Mouse (Mus musculus) liver, embryonic 14.5 days (tissue): ENCODE results near the gene Glt1d1. TPM values are rescaled to one million over a fixed set of nuclear protein-coding genes. Genes with fewer than 3 reads are reported as not detected.
A peak's percentile ranks its signal among the peaks of the same experiment; 100 is the strongest.

Experiments
- ATAC-seq: fragments of 200-750 bp; cut with Nextera tagmentation; 2 replicates; pipeline ENCODE4 v1.8.0; 2017; ENCODE audit warnings: moderate number of reproducible peaks, mild to moderate bottlenecking, moderate library complexity; ENCODE audit not compliant: insufficient read depth
- DNase-seq, 3 experiments: peaks; one replicate each; pipeline ENCODE4 v3.0.0-alpha.2; 2012 to 2013; ENCODE audit warnings: low read depth in 3 of 3, low spot score in 3 of 3
- H3K27ac ChIP-seq: fragments of 300-500 bp; sonication (generic); 2 replicates; pipeline ENCODE4 v1.5.1; 2014; ENCODE audit warnings: moderate library complexity, mild to moderate bottlenecking, control low read depth, inconsistent platforms
- H3K27me3 ChIP-seq: fragments of 300-500 bp; sonication (generic); 2 replicates; pipeline ENCODE4 v1.6.1; 2014; ENCODE audit warnings: mild to moderate bottlenecking, low read length, moderate library complexity; ENCODE audit not compliant: control insufficient read depth, insufficient read depth
- H3K36me3 ChIP-seq: fragments of 300-500 bp; sonication (generic); replicated peaks from 2 replicates; pipeline ENCODE4 v1.6.1; 2014; ENCODE audit warnings: low read depth; ENCODE audit not compliant: control insufficient read depth, insufficient read depth
- H3K4me1 ChIP-seq, 2 experiments: fragments of 200-500 bp in 1 of 2; fragments of 300-500 bp in 1 of 2; sonication (generic) in 1 of 2; replicated peaks; 2 replicates each; pipeline ENCODE4 v1.6.1; 2012 to 2014; ENCODE audit warnings: antibody characterized with exemption in 1 of 2, inconsistent platforms in 1 of 2, low read length in 1 of 2; ENCODE audit not compliant: control insufficient read depth in 2 of 2, insufficient read depth in 2 of 2
- H3K4me2 ChIP-seq: fragments of 300-500 bp; sonication (generic); 2 replicates; pipeline ENCODE4 v1.6.1; 2014; ENCODE audit warnings: low read depth, mild to moderate bottlenecking, control low read depth, moderate library complexity
- H3K4me3 ChIP-seq, 2 experiments: fragments of 200-500 bp in 1 of 2; fragments of 300-500 bp in 1 of 2; sonication (generic) in 1 of 2; 2 replicates each; pipeline ENCODE4 v1.5.1; 2012 to 2014; ENCODE audit warnings: low read depth in 2 of 2, low read length in 2 of 2, mild to moderate bottlenecking in 2 of 2, control low read depth in 1 of 2, inconsistent platforms in 1 of 2, moderate library complexity in 1 of 2; ENCODE audit not compliant: insufficient read depth in 1 of 2
- H3K9ac ChIP-seq: fragments of 300-500 bp; sonication (generic); replicated peaks from 2 replicates; pipeline ENCODE4 v1.6.1; 2014; ENCODE audit warnings: mild to moderate bottlenecking, control low read depth, moderate library complexity
- H3K9me3 ChIP-seq: fragments of 300-500 bp; sonication (generic); 2 replicates; pipeline ENCODE4 v1.6.1; 2016; ENCODE audit warnings: low read length, mixed read lengths; ENCODE audit not compliant: control insufficient read depth
- CTCF ChIP-seq: IDR thresholded peaks from 2 replicates; pipeline ENCODE4 v1.5.1; 2016; ENCODE audit warnings: antibody characterized with exemption, low read depth, control low read depth
- EP300 ChIP-seq: IDR thresholded peaks from 2 replicates; pipeline ENCODE4 v1.6.1; 2016; ENCODE audit warnings: antibody characterized with exemption, low read depth
- WGBS: fragments of 180-500 bp; shearing (Covaris S2); extraction: QIAGEN DNeasy Blood & Tissue Kit; methylation state at CpG from one replicate; pipeline ENCODE4 v1.1.7; 2014; ENCODE audit not compliant: insufficient replicate concordance; 5-methylcytosine and 5-hydroxymethylcytosine counted together
- polyA plus RNA-seq, 2 experiments: library from polyadenylated mRNA; depleted of rRNA in 1 of 2; stranded (reverse) in 1 of 2; unstranded in 1 of 2; fragments of >200 nt; fragmentation: Nextera tagmentation in 1 of 2; extraction: Ambion mirVana in 1 of 2; gene quantifications; 2 replicates each; pipeline versions ENCODE4 v1.2.1 to v1.2.3; 2012 to 2014

Gene Glt1d1
- polyA plus RNA-seq, 2 experiments = 0.13 TPM; not detected in 1

DNA sequence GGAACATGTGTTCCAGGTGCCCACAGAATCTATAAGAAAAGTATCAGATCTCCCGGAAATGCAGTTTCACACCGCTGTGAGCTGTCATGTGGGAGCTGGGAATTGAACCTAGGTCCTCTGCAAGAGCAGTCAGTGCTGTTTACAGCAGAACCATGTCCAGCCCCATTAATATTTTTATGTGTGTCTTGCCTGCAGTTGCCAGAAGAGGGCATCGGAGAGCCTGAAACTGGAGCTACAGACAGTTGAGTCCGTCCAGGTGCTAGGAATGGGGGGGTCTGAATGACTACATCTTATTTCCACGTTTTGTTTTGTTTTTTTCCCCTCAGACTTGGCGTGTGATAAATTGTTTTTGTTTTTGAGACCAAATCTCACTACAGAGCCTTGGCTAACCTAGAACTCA, 16.0 kb downstream of the Glt1d1 start:
- Histone ChIP-seq H3K27me3 (no peaks in the 10 kb centered on the region), H3K4me2 (no peak overlapping the region), H3K9me3 (no peaks in the 10 kb centered on the region; the same call in 1 of the 2 replicates), H3K4me1 (no peaks in the 10 kb centered on the region), H3K36me3 (no peaks in the 10 kb centered on the region), H3K9ac (no peak overlapping the region), H3K4me3 (no peak overlapping the region), H3K27ac (no peak overlapping the region)
- 51% methylated on average over 6 of the region's 6 CpGs for WGBS
- TF ChIP-seq CTCF = peak; percentile 31; the same call in 1 of the 2 replicates
- TF ChIP-seq EP300 = no peak
- no peak for ATAC-seq
- DNase-seq = no peak

GRCm38 (mm10) chr5:127649077-127649476, 17.0 kb downstream of the Glt1d1 start:
- no peak for DNase-seq

GRCm38 (mm10) chr5:127658257-127658656, 26.2 kb downstream of the Glt1d1 start:
- ATAC-seq = no peak
- Histone ChIP-seq H3K4me2 (no peak overlapping the region), H3K4me3 (no peak overlapping the region), H3K27ac (no peak overlapping the region), H3K9ac (no peak overlapping the region), H3K9me3 (no peaks in the 10 kb centered on the region; the same call in 1 of the 2 replicates), H3K36me3 (no peaks in the 10 kb centered on the region), H3K4me1 (no peaks in the 10 kb centered on the region), H3K27me3 (no peaks in the 10 kb centered on the region)
- no peak for DNase-seq
- WGBS = 44% methylated on average over 2 of the region's 2 CpGs
- TF ChIP-seq CTCF (peak; percentile 21; the same call in 1 of the 2 replicates), EP300 (no peak)

More at GRCm38 (mm10) chr5:127649077-127649476, 17.0 kb downstream of the Glt1d1 start:
- Histone ChIP-seq H3K9me3 (no peaks in the 10 kb centered on the region; the same call in 1 of the 2 replicates), H3K9ac (no peak overlapping the region), H3K27ac (no peak overlapping the region), H3K4me1 (no peaks in the 10 kb centered on the region), H3K4me2 (no peak overlapping the region), H3K4me3 (no peak overlapping the region), H3K27me3 (no peaks in the 10 kb centered on the region), H3K36me3 (no peaks in the 10 kb centered on the region)
- TF ChIP-seq CTCF (peak; percentile 62), EP300 (no peak)
- no peak for ATAC-seq

GRCm38 (mm10) chr5:127659312-127659711, 27.2 kb downstream of the Glt1d1 start:
- H3K9ac ChIP-seq = no peak overlapping the region
- TF ChIP-seq EP300 = no peak
- TF ChIP-seq CTCF = no peak

GRCm38 (mm10) chr5:127660267-127660666, 28.2 kb downstream of the Glt1d1 start:
- H3K4me2 ChIP-seq = no peak overlapping the region
- no peak for DNase-seq
- H3K36me3 ChIP-seq = no peaks in the 10 kb centered on the region
- no peak overlapping the region for H3K9ac ChIP-seq
- no peak overlapping the region for H3K27ac ChIP-seq
- TF ChIP-seq EP300 (no peak), CTCF (no peak)
- no peaks in the 10 kb centered on the region for H3K27me3 ChIP-seq
- no peaks in the 10 kb centered on the region; the same call in 1 of the 2 replicates for H3K9me3 ChIP-seq
- WGBS = 59% methylated on average over 5 of the region's 5 CpGs
- no peaks in the 10 kb centered on the region for H3K4me1 ChIP-seq
- ATAC-seq = no peak
- no peak overlapping the region for H3K4me3 ChIP-seq

More at GRCm38 (mm10) chr5:127659312-127659711, 27.2 kb downstream of the Glt1d1 start:
- no peaks in the 10 kb centered on the region for H3K36me3 ChIP-seq
- WGBS = 64% methylated on average over 3 of the region's 3 CpGs
- H3K27me3 ChIP-seq = no peaks in the 10 kb centered on the region
- no peak overlapping the region for H3K27ac ChIP-seq
- no peak overlapping the region for H3K4me3 ChIP-seq
- H3K9me3 ChIP-seq = no peaks in the 10 kb centered on the region; the same call in 1 of the 2 replicates
- ATAC-seq = no peak
- no peak overlapping the region for H3K4me2 ChIP-seq
- DNase-seq = no peak
- H3K4me1 ChIP-seq = no peaks in the 10 kb centered on the region
